Mouse (Mus musculus) neutrophil, adult 59 days (primary cell): Measurements from ENCODE around the gene Ap3s2. TPM values are rescaled to one million over a fixed set of nuclear protein-coding genes. Genes with fewer than 3 reads are reported as not detected.

Experiments
- total RNA-seq, 2 experiments: library from RNA; stranded (reverse); gene quantifications; 1 replicate in 1 of 2; 2 replicates in 1 of 2; pipeline ENCODE4 v1.2.4; 2023

Gene Ap3s2
- 10 to 100 TPM in 1 of 2 experiments, 1 to 10 TPM in 1; 8.8 to 12.3 TPM for total RNA-seq

DNA sequence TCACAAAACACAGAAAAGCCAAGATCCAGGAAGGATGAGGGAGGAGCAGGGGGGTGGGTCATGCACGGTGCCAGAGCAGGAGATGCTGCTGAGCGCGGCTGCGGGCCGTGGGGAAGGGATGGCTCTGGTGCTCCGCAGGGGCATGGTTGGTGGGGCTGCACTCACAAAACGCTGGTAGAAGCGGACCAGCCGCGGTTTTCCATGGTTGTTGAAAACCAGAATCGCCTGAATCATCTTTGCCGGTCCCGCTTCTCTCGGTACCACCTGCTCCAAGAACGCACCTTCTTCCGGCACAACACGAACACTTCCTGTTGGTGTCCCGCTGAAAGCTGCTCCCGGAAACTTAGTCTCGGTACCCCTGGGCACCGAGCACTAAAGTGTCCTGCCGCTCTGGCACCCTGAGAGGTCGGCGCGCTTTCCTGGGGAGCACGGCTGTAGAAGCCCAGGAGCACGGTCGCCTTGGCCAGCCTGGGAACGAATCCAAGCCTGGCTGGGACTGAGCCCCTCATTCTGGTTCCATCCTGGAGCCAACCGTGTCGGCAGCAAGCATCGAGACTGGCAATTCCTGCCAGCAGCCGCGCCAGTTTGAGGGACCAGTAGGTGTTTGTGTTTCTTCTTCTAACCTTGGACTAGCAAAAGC lies at the start of gene Ap3s2:
Gene Ap3s2 (minus strand): TSS at position 306 of the 640 bp plus-strand sequence.

DNA sequence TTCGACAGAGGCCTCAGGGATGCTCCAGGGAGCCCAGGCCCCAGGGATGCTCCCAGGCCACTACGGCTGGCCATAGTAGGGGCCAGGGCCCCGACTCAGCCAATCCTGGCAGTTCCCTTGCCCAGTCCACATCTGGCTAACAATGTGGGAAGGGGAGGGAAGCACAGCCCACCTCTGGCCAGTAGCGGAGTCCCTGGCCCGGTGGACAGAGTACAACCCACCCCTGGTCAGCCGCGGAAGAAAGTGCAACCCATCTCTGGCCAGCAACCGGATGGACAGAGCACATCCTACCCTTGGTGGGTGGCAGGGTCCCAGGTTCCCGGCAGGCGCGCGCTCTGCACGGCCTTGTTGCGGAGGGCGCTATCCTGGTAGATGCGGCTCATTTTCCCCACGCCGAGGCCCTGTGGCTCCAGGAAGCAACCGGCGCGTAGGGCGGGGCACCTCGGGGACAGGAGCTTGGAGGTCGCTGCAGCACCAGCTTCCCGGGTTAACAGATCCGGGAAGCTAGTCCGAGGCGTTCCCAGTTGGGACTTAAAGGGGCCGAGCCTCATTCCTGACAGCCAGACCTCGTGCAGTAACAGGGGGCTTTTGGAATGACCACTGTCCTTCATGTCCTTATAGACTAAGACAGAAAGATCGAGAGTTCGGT lies 14.5 kb upstream of the Ap3s2 start, which contains the start of gene Arpin:
Gene Arpin (minus strand): TSS at position 498 of the 649 bp plus-strand sequence.

DNA sequence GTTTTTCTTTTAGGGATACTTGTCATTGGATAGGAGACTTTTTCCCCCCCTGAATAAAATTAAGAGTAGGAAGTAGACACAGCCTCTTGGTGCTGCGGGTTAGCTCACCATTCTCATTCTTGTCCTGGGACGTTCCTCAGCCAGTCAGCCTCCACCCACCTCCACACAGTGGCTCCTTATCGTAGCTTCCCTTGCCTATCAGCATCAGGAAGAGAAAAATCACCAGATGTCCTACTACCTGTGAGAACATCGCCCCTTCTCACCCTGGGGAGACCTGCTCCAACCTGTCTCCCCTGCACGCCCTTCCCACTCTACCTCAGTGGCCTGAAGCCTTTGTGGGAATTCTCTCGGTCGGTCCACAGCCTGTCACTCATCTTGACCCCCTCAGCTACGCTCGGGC lies 59.6 kb downstream of the Ap3s2 start, which contains the start of gene Anpep:
Gene Anpep (minus strand): TSS at position 249 of the 400 bp plus-strand sequence.

Other genes with a start within 250 kb of the Ap3s2 start
- under 1 TPM; 0.24 to 0.42 TPM for gene Kif7, start 204.9 kb downstream of the Ap3s2 start, total RNA-seq
- gene Plin1, start 187.7 kb downstream of the Ap3s2 start, total RNA-seq: under 1 TPM in 1 of 2 experiments, not detected in 1; 0.55 TPM
- 1 to 10 TPM; 2.2 to 2.3 TPM for gene Pex11a, start 177.5 kb downstream of the Ap3s2 start, total RNA-seq
- not detected for gene Wdr93, start 177.5 kb downstream of the Ap3s2 start, total RNA-seq
- gene Mesp1, start 126.9 kb downstream of the Ap3s2 start, total RNA-seq: not detected
- gene Mesp2, start 109.9 kb downstream of the Ap3s2 start, total RNA-seq: not detected
- gene Anpep, start 59.6 kb downstream of the Ap3s2 start, total RNA-seq: under 1 TPM in 1 of 2 experiments, not detected in 1; 0.20 TPM
- under 1 TPM; 0.80 to 0.97 TPM for gene Arpin, start 14.7 kb upstream of the Ap3s2 start, total RNA-seq
- gene Zfp710, start 104.2 kb upstream of the Ap3s2 start, total RNA-seq: 100 to 1,000 TPM; 124 to 146 TPM
- 10 to 100 TPM; 43.2 to 52.1 TPM for gene Idh2, start 194.7 kb upstream of the Ap3s2 start, total RNA-seq